Mouse (Mus musculus): ENCODE measurements around the gene Vmp1.
A peak's percentile ranks its signal among the peaks of the same experiment; 100 is the strongest.

Gene Vmp1

GRCm38 (mm10) chr11:86602116-86602515 lies 81.5 kb downstream of the Vmp1 start:
- DNase-seq (ENCODE audit: low read depth, low spot score) = no peak

DNA sequence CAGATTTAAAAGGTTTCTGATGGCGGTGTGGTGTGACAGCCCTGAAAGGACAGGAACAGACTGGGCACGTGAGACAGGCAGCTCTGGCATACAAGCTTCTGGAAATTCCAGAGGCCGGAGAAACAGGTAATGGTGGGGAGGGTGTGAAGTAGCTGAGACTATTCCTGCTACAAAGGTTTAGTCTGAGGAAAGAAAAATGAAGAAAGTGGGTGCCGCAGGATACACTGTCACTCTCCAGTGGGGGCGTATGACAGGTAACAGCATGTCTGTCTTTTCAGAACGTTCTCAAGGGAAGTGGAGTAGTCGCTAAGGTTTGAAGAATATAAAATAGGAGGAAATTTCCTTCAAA lies 83.5 kb downstream of the Vmp1 start:
- no peak for DNase-seq (ENCODE audit: low read depth, low spot score)

- DNase-seq (ENCODE audit: low read depth, low spot score) = no peak
These were observed 84.0 kb downstream of the Vmp1 start for GRCm38 (mm10) chr11:86599378-86600208.

- DNase-seq (ENCODE audit: low read depth, low spot score) = no peak
These were observed 85.1 kb downstream of the Vmp1 start for GRCm38 (mm10) chr11:86598572-86598971.

DNA sequence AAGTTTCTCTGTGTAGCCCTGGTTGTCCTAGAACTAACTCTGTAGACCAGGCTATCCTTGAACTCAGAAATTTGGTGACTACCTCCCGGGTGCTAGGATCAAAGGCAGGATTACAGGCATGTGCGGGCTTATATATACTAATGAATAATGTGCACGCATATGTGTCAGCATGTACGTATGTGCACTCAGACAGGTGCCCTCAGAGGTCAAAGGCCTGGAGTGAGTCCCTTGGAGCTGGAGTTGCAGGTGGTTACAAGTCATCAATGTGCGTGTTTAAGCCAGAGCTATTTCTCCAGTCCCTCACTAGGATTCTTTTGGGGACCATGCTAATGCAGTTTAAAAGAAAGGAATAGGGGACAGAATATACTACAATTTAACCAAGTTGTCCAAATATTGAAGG lies 85.5 kb downstream of the Vmp1 start:
- DNase-seq (ENCODE audit: low read depth, low spot score) = no peak

- DNase-seq (ENCODE audit: low read depth, low spot score) = no peak
These were observed 86.7 kb downstream of the Vmp1 start for GRCm38 (mm10) chr11:86596976-86597375.

- peak; percentile 76 for DNase-seq (ENCODE audit: low read depth, low spot score)
These were observed 87.3 kb downstream of the Vmp1 start for GRCm38 (mm10) chr11:86596187-86596960.

DNA sequence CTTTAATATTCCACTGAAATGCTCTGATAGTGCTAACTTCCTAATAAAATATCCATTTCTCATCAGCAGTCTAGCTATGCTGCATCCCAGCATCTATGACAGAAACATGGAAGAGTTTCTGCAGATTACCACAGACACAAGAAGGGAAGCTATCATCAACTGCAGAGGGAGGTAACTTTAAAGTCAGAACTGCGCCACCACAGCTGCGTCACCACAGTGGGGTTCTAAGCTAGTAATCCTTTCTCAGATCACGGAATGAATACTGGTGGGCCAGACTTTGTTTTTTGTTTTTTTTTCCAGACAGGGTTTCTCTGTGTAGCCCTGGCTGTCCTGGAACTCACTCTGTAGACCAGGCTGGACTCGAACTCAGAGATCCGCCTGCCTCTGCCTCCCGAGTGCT lies 88.3 kb downstream of the Vmp1 start:
- peak; percentile 52 for DNase-seq (ENCODE audit: low read depth, low spot score)

DNA sequence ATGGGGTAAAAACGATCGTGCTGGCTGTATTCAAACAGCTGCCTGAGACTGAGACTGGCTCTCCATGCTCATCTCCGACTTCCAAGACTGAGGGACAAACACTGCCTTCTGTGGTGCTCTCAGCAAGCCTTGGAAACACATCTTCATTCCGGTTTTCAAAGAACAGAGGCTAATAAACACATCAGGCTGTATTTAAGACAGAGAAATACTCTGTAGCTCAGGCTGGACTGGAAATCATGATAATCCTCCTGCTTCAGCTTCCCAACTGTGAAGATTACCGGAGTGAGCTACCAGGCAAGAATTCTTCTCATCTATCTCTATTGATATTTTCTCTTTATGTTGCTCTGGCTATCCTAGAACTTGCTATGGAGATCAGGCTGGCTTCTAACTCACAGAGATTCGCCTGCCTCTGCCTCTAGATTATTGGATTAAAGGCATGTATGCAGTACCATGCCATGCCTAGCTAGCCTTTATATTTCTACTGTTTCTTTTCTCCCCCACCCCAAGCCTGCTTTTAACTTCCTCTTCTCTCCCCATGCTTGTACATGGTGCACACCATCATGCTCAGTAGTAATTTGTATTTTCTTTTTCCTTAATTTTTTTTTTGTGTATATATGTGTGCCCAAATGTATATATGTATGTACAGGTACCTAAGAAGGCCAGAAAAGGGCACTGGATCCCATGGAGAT lies 89.3 kb downstream of the Vmp1 start:
- no peak for DNase-seq (ENCODE audit: low read depth, low spot score)

GRCm38 (mm10) chr11:86593443-86593842 lies 90.2 kb downstream of the Vmp1 start:
- no peak for DNase-seq (ENCODE audit: low read depth, low spot score)

GRCm38 (mm10) chr11:86592993-86593392 lies 90.6 kb downstream of the Vmp1 start:
- peak; percentile 84 for DNase-seq (ENCODE audit: low read depth, low spot score)

GRCm38 (mm10) chr11:86591931-86592616 lies 91.6 kb downstream of the Vmp1 start:
- DNase-seq (ENCODE audit: low read depth, low spot score) = no peak

- peak; percentile 55 for DNase-seq (ENCODE audit: low read depth, low spot score)
These were observed 92.3 kb downstream of the Vmp1 start for GRCm38 (mm10) chr11:86591301-86591845.

DNA sequence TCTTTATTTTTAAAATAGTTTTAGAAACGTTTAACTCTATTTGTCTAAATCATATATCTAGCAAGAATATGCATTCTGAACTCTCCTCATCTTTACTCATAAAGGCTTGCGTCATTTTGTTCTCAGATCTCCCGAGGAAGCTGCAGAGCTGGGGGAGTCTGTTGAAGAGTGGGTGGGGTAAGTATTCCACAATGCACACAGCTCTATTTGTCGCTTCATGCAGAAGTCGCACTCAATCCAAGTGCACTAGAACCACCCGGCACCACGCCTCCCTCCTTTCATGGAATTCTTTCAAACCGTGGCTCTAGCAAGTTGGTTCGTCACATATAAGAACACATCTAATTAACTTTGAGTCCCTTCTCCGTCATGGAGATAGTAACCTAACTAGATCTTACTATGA lies 93.1 kb downstream of the Vmp1 start:
- peak; percentile 40 for DNase-seq (ENCODE audit: low read depth, low spot score)

- DNase-seq (ENCODE audit: low read depth, low spot score) = peak; percentile 66
These were observed 93.6 kb downstream of the Vmp1 start for GRCm38 (mm10) chr11:86590066-86590465.

- no peak for DNase-seq (ENCODE audit: low read depth, low spot score)
These were observed 94.9 kb downstream of the Vmp1 start for GRCm38 (mm10) chr11:86588583-86589298.

DNA sequence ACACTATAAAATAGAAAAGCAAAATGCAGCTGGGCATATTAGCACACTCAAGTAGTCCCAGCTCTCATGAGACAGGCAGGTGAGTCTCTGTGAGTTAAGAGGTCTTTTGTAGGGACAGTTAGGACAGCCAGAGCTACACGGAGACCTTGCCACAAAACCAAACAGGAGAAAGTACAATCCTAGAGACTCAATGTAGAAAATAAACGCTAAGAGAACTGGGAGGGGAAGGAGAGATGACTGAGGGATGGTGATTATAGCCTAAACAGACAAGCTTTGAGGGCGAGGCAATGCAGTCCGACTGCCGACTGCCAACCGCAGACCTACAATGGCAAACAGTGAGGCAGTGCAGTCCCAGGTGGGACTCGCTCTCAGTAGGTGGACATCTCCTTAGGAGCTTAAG lies 95.8 kb downstream of the Vmp1 start:
- DNase-seq (ENCODE audit: low read depth, low spot score) = peak; percentile 48

GRCm38 (mm10) chr11:86586868-86587792 lies 96.5 kb downstream of the Vmp1 start:
- DNase-seq (ENCODE audit: low read depth, low spot score) = peak; percentile 88

DNA sequence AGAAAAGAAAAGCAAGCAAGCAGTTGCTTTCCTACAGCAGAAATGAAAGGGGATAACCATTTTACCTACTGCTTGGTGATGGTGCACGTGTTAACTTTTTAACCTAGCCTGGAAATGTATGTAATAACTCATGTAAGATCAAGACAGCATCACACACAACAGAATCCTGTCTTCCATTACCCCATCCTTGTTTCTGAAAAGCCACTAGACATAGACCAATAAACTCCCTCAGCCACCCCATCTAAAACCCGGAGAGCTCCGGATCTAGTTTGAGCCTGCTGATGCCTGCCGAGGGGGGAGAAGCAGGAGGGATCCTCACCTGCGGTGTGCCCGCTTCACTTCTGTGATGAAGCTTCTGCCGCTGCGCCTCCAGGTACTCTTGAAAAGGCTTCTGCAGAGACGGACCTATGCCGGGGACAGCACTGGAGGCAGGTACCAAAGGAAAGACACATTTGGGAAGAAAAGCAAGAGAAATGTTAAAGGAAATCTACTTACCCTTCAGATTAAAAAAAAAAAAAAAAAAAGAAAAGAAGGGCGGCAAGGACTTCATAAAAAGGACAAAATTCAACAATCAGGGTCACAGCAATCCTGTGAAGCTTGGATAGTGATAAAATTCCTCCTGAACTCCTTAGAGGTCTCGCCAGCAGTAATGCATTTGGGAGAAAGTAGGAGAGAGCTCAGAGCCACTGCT lies 97.3 kb downstream of the Vmp1 start:
- peak; percentile 78 for DNase-seq (ENCODE audit: low read depth, low spot score)

Measured in CD4-positive, CD25-positive, alpha-beta regulatory T cell, adult 2 months (primary cell).